Mouse (Mus musculus) heart, adult 8-10 months (tissue): Measurements from ENCODE around the gene Pou2f3. TPM values are rescaled to one million over a fixed set of nuclear protein-coding genes. Genes with fewer than 3 reads are reported as not detected.

Experiments
- DNase-seq: peaks from one replicate; pipeline ENCODE4 v3.0.0; 2022; ENCODE audit warnings: low spot score
- total RNA-seq, 4 experiments: library from RNA; stranded (reverse); gene quantifications; 2 replicates each; pipeline ENCODE4 v1.2.4; 2022

Gene Pou2f3
- total RNA-seq: not detected

DNA sequence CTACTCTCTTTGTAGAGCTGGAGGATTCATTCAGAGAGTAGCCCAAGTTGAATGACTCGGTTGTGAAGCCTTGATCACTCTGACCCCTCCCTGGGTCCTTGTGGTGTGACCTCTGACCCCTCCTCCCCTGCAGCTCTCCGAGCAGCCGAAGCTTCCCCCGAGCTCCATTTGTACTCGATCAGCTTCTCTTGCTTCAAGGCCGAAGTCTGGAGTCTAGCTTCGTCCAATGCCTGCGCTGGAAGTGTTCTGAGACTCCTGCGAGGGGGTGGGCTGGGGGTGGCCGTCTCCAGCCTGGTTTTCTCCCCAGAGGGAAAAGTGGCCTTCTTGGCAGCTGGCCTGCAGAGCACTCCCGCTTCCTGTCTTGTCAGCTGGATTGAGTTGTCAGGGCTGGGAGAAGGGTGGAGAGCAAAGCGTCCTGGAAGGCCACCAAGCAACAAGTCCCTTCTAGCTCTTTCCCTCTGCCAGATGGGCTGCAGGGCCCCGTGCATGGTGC is at the start of gene Pou2f3:
Pou2f3 (minus strand) TSS at position 180 of the 493 bp plus-strand sequence.
- DNase-seq: peak; percentile 83

DNA sequence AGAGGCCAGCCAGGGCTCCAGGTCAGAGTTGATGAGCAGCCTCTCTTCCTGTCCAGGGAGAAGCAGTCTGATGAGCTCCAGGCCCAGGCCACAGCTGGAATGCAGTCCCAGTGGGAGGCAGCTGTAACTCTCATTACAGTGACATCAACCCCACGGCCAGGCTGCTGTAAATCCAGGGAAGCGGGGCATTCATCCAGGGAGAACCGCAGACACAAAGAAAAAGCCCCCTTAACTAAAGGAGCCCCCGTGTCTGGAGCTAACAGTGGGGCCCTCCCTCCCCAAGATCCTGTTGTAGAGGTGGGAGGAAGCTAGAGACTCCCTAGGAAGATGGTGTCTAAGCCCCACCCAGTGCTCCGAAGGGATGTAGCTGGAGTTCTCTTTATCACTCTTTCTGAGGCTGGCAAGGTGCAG is 43.1 kb upstream of the Pou2f3 start:
- peak; percentile 69 for DNase-seq

DNA sequence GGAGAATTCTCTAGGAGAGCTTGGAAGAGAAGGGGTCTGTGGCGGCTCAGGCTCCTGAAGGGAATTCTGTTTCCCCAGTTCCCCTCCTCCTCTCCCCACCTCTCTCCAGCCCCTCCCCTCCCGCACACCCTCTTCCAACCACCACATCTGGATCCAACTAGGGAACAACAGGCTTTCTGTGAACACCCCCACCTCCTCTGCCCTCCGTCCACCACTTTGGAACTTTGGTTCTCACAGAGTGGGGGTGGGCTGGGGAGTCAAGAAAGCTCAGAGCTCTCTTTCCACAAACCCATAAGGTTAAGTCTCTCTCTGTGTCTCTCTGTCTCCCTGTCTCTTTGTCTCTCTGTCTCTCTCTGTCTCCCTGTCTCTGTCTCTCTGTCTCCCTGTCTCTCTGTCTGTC is 42.6 kb upstream of the Pou2f3 start:
- no peak for DNase-seq

DNA sequence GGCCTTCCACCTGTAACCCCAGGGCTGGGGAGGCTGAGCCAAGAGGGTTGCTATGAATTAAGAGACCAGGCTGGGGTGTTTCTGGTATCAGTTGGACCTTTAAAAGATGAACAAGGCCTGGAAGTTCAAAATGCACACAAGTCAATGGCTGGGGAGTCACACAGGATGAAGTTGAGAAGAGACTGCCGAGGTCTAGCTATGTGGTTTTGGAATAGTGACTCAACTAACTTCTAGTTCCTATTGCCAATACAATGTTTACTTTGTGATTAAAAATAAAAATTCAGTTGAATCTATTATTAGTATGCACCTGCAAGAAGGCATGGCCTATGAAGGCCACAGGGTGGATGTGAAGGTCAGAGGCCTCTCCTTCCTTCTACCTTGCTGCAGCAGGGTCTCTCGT is 41.6 kb upstream of the Pou2f3 start:
- no peak for DNase-seq

DNA sequence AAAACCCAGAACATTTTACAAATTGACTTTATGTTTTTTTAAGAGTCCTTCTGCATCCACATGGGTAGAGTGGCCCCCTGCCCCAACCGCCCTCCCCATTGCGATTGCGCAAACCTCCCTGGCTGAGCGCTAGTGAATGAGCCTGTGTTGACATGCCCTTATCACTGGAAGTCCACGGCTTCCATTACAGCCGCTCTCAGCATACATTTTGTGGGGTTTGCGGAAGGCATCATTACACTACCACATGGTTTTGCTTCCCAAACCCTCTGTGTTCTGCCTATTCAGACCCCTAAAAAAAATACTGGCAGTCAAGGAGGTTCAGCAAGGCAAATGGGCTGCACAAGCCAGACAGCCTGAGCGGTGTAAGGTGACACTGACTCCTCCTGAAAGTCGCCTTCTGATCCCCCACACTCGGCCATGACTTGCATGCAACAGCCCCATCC is 36.6 kb upstream of the Pou2f3 start:
- no peak for DNase-seq

DNA sequence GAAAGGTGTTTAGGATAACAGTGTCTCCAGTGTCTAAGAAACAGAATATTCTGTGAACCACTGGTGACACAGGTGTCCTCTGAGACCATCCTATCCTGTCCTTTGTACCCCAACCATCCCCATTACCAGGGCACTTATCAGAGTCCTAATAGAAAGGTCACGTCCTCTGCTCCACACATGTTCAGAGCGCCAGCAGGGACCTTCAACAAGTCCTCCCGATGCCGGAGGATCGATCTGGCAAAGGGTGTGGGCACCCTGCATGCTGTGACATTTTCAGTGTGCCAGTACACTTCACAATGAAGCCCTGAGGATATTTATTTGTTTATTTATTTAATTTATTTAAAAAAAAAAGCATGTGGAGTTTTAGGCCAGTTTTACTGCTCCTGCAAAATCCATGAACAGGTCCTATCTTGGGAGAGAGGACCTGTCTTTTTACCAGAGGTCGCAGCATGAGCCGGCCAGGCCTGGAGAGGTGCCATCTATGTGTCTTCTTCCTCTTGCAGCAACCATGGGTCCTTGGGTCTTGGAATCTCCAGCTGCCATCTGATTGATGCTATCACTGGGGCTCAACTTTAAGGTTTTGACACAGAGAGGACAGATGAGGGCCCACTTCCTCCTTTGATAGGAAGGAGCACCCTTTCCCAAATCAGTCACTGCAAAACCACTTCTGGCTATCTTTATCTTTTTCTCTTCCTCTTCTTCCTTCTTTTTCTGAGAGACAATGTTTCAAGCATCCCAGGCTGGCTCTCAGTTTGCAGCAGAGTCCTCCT is 35.8 kb upstream of the Pou2f3 start:
- DNase-seq: no peak

DNA sequence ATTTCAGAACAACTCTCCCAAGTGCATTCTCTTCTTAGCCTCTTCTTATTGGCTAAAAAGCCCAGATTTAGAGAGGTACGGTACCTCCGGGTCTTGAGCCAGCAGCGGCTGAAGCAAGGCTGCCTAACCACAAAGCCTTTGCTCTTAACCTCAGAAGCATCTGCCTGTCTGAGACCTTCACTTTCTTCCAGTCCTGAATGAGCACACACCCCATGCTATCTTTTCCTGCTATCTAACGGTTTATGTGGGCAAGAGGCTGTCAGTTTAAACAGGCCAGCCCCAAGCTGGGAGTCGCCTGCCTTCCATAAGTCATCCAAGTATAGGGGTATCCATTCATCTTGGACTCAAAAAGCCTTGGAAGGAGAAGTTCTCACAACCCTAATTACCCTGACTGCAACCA is 32.3 kb upstream of the Pou2f3 start:
- DNase-seq: no peak

DNA sequence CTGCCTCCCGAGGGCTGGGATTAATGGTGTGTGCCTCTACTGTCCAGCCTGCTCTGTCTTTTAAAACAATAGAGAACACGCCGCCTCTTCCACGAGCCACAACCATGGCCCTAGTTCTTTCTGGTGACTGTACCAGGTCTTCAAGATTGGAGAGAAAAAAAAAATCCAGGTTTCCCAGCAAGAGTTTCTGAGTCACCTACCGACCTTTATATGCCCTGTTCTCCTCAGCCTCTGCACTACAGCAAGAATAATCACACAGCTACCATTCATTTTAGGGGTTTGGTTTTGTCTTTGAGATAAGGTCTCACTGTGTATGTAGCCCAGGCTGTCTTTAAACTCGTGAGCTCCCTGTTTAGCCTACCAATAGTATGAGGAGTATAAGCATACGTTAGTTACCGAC is 31.8 kb upstream of the Pou2f3 start:
- no peak for DNase-seq

DNA sequence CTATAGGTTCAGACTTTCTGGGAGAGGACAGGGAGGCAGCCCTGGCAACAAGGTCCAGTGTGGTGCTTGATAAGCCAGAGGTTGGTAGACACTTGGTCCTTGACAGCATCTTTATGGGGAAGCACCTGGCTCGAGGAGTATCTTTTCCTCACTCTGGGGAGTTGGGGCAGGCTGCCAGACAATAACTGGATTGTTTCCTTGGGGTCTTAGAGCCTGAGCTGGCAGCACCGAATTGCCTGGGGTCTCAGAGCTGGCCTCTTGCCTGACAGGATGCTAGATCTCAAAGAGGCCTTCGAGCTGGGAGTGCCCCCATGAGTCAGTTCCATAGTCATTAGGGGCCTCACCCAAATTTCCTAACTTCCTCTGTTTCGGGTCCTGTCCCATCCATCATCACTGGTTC is 31.1 kb upstream of the Pou2f3 start:
- no peak for DNase-seq

DNA sequence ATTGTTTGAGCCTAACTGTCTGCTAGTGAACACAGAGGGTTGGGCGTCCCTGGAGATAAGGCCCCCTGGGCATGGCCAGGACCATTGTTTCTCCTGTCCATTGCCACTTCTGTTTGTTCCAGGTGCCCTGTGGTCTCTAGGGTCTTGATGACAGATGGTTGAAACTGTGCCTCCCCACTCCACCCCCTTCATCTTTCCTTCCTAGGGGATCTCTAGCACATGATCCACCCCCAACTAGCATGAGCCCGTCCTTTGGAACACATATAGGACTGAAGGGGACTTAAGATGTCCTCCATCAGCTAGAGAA is 30.4 kb upstream of the Pou2f3 start:
- no peak for DNase-seq

DNA sequence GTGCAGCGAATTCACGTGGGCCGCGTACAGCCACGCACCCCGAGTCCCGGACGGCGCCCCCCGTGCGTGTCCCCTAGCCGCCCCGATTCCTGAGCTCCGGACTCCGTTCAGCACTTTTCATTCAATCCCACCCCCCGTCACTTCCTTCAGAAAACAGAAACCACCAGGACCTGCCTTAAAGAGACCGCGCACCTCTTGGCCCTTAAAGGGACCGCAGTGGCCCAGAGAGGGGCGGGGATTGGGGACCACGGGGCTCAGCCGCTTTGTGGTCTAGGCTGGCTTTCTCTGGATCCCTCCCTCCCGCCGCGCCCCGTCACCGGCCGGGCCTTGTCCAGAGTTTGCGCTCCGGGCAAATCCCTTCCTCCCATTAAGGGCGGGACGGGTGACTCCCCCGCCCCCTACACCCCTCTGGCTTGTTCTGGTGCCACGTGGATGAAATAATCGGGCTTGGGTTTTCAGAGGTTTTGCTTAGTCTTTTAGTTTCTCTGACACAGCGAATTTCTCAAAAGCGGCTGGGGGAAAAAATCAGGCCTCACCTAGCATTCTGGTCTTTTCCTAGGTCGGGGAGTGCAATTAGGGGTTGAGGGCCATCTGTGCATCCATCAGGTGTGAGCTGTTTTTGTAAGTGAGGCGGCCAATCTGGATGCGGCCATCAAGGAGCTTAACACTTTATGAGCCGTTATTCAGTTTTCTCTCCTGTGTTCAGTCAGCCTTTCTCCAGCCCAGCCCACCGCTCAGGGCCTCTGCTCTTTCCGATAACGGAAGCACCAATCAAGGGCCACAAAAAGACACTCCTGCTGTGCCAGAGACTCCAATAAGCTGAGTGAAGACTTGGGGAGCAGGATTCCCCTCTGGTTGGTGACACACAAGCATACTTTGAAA is 29.8 kb upstream of the Pou2f3 start, which contains the start of gene Oaf:
Oaf (minus strand) TSS at position 200 of the 882 bp plus-strand sequence.
- DNase-seq: peak; percentile 85

DNA sequence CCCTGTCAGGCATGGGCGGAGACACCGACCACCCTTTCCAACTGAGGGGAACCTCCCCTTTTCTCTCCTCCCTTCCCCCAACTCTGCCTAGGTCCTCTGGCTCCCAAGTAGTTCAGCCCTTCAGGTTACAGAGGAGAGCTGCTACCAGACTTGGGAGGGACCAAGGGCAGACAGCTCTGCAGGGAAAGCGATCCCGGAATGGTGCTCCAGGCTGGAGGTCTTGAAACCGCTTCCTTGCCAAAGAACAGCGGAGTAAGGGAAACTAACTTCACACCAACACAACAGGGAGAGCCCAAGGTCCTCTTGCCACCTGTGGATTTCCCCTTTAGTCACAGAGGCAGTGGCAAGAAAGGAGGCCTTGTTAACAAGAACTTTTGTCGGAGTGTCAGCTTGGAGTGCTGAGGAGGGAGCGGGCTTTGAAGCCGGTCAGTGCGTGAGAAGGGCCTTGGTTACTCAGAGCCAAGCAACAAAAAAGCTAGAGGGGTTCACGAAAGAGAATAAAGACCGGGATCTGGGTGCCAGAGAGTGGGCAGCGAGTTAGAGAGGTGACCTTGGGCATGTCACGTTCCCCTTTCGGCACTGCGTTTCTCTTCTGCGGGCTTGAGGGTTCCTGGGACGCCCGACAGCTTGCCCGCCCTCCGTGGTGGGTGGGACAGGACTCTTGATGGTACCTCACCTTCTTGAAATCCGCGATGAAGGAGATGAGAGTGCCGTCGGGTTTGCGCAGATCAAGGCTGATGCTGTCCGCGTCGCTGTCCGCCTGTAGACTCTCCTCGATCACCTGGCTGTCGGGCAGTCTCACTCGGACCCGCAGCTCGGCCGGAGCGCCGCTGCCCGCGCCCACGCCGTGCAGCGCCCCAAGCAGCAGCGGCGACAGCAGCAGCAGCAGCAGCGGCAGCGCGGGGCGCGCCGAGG is 28.7 kb upstream of the Pou2f3 start:
- no peak for DNase-seq

DNA sequence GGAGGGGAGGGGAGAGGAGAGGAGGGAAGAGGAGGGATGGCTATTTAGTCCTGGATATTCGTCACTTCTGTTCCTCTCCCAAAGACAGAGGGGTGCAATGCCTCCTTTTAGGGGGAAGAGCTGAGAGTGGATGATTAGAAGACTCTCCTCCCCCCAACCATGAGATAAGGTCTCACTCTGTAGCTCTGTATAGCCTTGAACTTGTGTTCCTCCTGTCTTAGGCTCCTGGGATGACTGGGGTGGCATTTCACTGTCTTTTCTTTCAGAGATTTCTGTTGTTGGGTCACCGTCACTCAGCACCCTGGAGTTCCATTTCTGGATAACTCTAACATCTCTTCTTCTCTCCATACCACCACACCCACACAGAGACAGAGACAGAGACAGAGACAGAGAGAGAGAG is 28.0 kb upstream of the Pou2f3 start:
- no peak for DNase-seq

DNA sequence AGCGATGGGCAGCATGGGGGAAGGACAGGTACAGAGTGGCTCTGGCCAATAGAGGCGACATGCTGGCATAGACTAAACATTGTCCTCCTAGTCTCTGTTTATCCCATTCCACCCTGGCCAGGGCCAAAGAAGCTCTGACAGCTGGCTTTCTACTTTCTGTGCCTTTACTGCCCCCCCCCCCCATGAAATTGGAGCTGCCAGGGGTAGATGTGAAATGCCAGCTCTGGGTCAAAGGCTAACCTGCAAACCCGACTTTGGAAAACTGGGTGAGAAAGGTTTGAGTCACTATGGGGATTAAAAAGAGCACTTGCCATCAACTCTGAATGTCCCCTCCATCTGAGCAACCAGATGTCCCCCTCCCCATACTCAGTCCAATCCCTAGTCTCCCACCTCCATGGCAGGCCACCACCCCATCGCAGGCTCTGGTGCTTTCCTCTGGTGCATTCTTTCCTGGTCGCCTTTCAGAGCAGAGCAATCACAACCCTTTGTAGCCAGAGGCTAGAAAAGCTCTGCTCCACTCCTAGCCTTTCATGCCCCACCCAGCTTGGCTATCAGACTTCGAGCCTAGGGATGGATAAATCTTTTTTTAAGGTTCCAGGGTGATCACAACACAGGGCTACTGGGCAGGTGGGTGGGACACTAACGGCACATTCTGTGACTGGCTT is 27.1 kb upstream of the Pou2f3 start:
- DNase-seq: no peak

DNA sequence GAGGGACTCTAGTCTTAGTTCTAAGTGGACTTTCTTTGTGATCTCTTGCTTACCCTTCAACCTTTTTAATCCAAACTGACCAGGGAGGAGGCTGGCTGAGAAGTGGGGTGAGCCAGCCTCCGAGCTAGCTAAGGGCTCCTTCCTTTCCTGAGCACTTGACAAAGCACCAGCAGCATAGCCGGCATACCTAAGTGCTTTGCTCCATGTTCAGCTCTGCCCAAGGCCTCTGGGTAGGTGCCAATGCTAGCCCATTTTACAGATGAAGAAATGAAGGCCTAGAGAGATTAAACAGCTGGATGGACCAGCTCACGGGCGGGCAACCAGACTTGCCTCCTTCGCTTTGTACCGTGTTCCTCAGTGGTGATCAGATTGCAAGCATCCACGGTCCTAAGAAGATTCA is 26.4 kb upstream of the Pou2f3 start:
- DNase-seq: no peak

DNA sequence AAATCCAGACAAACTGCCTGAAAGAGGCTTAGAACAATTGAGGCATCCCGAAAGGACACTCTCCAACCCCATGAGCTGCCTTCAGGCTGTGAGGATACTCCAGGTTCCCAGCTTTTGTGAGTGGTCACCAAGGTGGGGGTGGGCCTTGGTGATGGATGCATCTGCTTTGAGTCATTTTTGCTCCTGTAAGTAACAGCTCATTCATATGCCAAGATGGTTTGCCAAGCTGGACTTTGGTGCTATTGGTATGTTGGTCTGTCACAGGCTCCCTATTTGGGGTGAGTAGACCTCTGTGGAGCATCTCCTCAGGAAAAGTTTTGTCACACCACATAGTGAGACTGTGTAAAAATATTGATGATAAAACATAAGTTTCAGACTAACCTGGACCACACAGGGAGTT is 25.9 kb upstream of the Pou2f3 start:
- DNase-seq: no peak

DNA sequence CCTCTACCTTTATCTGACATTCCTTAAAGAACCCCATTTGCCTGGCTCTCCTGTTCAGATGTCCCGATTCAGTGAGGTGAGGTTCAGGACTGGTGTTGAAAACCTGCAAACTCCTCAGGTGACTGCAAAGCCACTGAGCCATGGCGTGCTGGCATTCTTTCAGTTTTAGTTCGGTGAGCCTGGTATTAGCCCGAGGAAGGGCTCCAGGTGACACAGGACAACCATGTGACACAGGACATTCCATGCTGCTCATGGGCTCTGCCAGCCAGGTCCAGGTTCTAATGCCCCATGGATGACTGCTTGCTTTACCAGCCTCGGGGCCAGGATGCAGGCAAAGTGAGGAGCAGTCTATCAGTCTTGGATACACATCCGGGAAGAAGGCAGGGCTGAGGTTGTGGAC is 25.2 kb upstream of the Pou2f3 start:
- no peak for DNase-seq

DNA sequence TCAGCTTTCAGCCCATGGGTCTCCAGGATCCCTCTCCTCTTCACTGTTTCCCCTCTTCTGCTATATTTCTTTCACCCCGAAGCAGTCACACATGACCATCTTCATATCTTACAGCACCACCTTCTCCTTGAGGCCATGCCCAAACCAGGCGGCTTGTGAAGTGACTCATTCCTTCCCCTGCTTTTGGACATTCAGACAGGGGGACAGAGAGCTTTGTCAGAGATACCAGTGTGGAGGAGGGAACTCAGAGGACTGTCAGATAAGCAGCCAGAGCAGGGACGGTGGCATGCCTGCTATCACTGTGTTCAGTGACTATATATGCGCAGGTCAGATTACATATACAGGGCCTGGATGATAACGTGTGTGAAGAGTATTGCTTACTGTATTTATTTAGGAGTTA is 24.3 kb upstream of the Pou2f3 start:
- no peak for DNase-seq

DNA sequence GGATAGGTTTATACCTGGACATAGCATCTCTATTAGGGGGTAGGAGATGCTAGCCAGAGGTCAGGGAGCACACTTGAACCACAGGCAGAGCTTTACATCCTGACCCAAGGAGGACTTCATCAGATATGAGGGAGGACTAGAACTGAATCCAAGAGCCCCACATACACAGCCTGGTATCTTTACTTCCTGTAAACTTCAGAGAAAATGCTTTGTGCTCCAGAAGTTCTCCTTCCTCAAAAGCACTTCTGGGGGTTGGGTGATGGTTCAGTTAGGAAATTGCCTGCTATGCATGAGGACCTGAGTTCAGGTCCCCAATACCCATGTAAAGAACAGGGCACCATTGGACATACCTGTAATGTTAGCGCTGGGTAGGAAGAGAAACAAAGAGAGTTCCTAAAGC is 23.3 kb upstream of the Pou2f3 start:
- DNase-seq: no peak

DNA sequence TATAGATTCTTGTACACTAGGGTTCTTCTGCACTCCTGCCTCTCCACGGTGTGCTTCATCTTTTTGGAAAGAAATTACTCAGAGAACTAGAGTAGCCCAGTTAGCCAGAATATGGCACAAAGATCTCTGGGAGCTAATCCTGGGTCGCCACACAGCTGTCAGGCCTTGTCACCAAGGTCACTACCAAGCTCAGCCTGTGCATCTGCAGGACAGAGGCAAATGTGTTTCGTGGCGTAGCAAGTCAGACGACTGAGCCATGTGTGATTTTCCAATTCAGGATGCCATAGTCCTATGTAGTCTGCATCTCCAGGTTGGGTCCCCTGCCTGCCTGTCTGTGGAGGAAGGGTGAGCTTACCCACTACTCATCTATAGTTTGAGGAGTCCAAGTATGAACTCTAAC is 22.9 kb upstream of the Pou2f3 start:
- DNase-seq: no peak

DNA sequence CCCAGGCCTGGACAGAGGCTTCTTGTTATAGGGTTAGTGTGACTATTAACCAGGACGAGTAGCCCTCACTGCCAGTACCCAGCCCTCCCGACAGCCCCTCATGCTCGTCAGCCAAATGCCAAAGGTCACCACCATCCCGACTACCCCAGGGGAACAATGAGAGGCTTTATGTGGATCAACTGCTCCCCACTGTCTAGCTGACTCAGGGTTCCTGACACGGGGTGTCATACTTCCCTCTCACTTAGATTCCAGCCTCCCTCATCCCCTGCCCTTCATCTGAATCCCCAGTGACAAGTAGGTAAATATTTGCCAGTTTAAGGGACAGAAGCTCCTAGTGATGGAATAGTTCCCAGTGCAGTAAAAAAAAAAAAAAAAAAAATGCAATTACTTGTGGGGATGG is 22.1 kb upstream of the Pou2f3 start:
- no peak for DNase-seq
